Mouse (Mus musculus): ENCODE measurements at regions not wholly inside any gene's neighbourhood (a gene's known extent, or its start where the extent isn't known, plus 50 kb on each side); places are given as distances from the start of the nearest gene placed in this dataset.
"Not testable (repeated sequence)": the region's sequence is repeated elsewhere in the genome, so short reads cannot be mapped to it uniquely, and the experiment has no call there.

GRCm38 (mm10) chr17:4612741-4613140 lies 381.4 kb upstream of the Arid1b start:
- Histone ChIP-seq H3K4me1 (ENCODE audit: control insufficient read depth, insufficient read depth, low read length) (no peaks in the 10 kb centered on the region), H3K27me3 (ENCODE audit: control insufficient read depth, insufficient read depth, low read length) (no peaks in the 10 kb centered on the region), H3K9me3 (ENCODE audit: control insufficient read depth, low read length) (0 out of 2 replicates have a peak, but pooled peaks cover 1% of the 10 kb centered on the region), H3K27ac (ENCODE audit: low read depth, low read length) (no peak overlapping the region), H3K9ac (ENCODE audit: low read depth, low read length) (no peak overlapping the region), H3K4me3 (ENCODE audit: low read length) (no peak overlapping the region), H3K4me2 (replicated peaks; ENCODE audit: low read depth, low read length) (no peak overlapping the region), H3K36me3 (ENCODE audit: control insufficient read depth, insufficient read depth, low read length) (no peaks in the 10 kb centered on the region)
- ATAC-seq (ENCODE audit: low FRiP score, low TSS enrichment): no peak
- 87% methylated on average over 7 of the region's 7 CpGs for WGBS

- Histone ChIP-seq H3K4me2 (replicated peaks; ENCODE audit: low read depth, low read length) (no peak overlapping the region), H3K27me3 (ENCODE audit: control insufficient read depth, insufficient read depth, low read length) (no peaks in the 10 kb centered on the region), H3K4me1 (ENCODE audit: control insufficient read depth, insufficient read depth, low read length) (no peaks in the 10 kb centered on the region), H3K9ac (ENCODE audit: low read depth, low read length) (no peak overlapping the region), H3K4me3 (ENCODE audit: low read length) (no peak overlapping the region), H3K9me3 (ENCODE audit: control insufficient read depth, low read length) (no peaks in the 10 kb centered on the region), H3K27ac (ENCODE audit: low read depth, low read length) (no peak overlapping the region), H3K36me3 (ENCODE audit: control insufficient read depth, insufficient read depth, low read length) (no peaks in the 10 kb centered on the region)
- ATAC-seq (ENCODE audit: low FRiP score, low TSS enrichment): no peak
Observed at GRCm38 (mm10) chr17:4620361-4620760, 373.8 kb upstream of the Arid1b start.

GRCm38 (mm10) chr17:4626126-4626525 lies 368.0 kb upstream of the Arid1b start:
- 93% methylated on average over 1 of the region's 1 CpGs for WGBS
- H3K36me3 ChIP-seq (ENCODE audit: control insufficient read depth, insufficient read depth, low read length); H3K4me2 ChIP-seq (replicated peaks; ENCODE audit: low read depth, low read length); H3K4me1 ChIP-seq (ENCODE audit: control insufficient read depth, insufficient read depth, low read length); H3K9me3 ChIP-seq (ENCODE audit: control insufficient read depth, low read length); H3K4me3 ChIP-seq (ENCODE audit: low read length); H3K9ac ChIP-seq (ENCODE audit: low read depth, low read length); H3K27ac ChIP-seq (ENCODE audit: low read depth, low read length); H3K27me3 ChIP-seq (ENCODE audit: control insufficient read depth, insufficient read depth, low read length); ATAC-seq (ENCODE audit: low FRiP score, low TSS enrichment): not testable (repeated sequence)

GRCm38 (mm10) chr17:4627542-4627941 lies 366.6 kb upstream of the Arid1b start:
- no peak overlapping the region for H3K4me2 ChIP-seq (replicated peaks; ENCODE audit: low read depth, low read length)
- ATAC-seq (ENCODE audit: low FRiP score, low TSS enrichment): no peak
- H3K36me3 ChIP-seq (ENCODE audit: control insufficient read depth, insufficient read depth, low read length): no peaks in the 10 kb centered on the region
- 78% methylated on average over 7 of the region's 7 CpGs for WGBS
- H3K4me1 ChIP-seq (ENCODE audit: control insufficient read depth, insufficient read depth, low read length): no peaks in the 10 kb centered on the region
- no peak overlapping the region for H3K9ac ChIP-seq (ENCODE audit: low read depth, low read length)
- H3K4me3 ChIP-seq (ENCODE audit: low read length): no peak overlapping the region
- no peak overlapping the region for H3K27ac ChIP-seq (ENCODE audit: low read depth, low read length)
- no peaks in the 10 kb centered on the region for H3K9me3 ChIP-seq (ENCODE audit: control insufficient read depth, low read length)
- no peaks in the 10 kb centered on the region for H3K27me3 ChIP-seq (ENCODE audit: control insufficient read depth, insufficient read depth, low read length)

- Histone ChIP-seq H3K27ac (ENCODE audit: low read depth, low read length) (no peak overlapping the region; the same call in 1 of the 2 replicates), H3K27me3 (ENCODE audit: control insufficient read depth, insufficient read depth, low read length) (no peaks in the 10 kb centered on the region), H3K4me1 (ENCODE audit: control insufficient read depth, insufficient read depth, low read length) (no peaks in the 10 kb centered on the region), H3K9ac (ENCODE audit: low read depth, low read length) (no peak overlapping the region), H3K9me3 (ENCODE audit: control insufficient read depth, low read length) (no peaks in the 10 kb centered on the region), H3K4me3 (ENCODE audit: low read length) (no peak overlapping the region), H3K36me3 (ENCODE audit: control insufficient read depth, insufficient read depth, low read length) (no peaks in the 10 kb centered on the region), H3K4me2 (replicated peaks; ENCODE audit: low read depth, low read length) (no peak overlapping the region)
- WGBS: 40% methylated on average over 4 of the region's 4 CpGs
- no peak for ATAC-seq (ENCODE audit: low FRiP score, low TSS enrichment)
Observed at GRCm38 (mm10) chr17:4631122-4631521, 363.0 kb upstream of the Arid1b start.

GRCm38 (mm10) chr17:4632506-4632905 lies 361.6 kb upstream of the Arid1b start:
- WGBS: 84% methylated on average over 2 of the region's 2 CpGs
- Histone ChIP-seq H3K36me3 (ENCODE audit: control insufficient read depth, insufficient read depth, low read length) (no peaks in the 10 kb centered on the region), H3K27me3 (ENCODE audit: control insufficient read depth, insufficient read depth, low read length) (no peaks in the 10 kb centered on the region), H3K4me2 (replicated peaks; ENCODE audit: low read depth, low read length) (no peak overlapping the region), H3K9me3 (ENCODE audit: control insufficient read depth, low read length) (no peaks in the 10 kb centered on the region), H3K9ac (ENCODE audit: low read depth, low read length) (no peak overlapping the region), H3K4me1 (ENCODE audit: control insufficient read depth, insufficient read depth, low read length) (no peaks in the 10 kb centered on the region), H3K4me3 (ENCODE audit: low read length) (no peak overlapping the region), H3K27ac (ENCODE audit: low read depth, low read length) (no peak overlapping the region)
- ATAC-seq (ENCODE audit: low FRiP score, low TSS enrichment): no peak

GRCm38 (mm10) chr17:4633771-4634170 lies 360.4 kb upstream of the Arid1b start:
- no peak overlapping the region for H3K27ac ChIP-seq (ENCODE audit: low read depth, low read length)
- H3K4me1 ChIP-seq (ENCODE audit: control insufficient read depth, insufficient read depth, low read length): no peaks in the 10 kb centered on the region
- no peaks in the 10 kb centered on the region for H3K9me3 ChIP-seq (ENCODE audit: control insufficient read depth, low read length)
- no peak overlapping the region for H3K4me3 ChIP-seq (ENCODE audit: low read length)
- H3K36me3 ChIP-seq (ENCODE audit: control insufficient read depth, insufficient read depth, low read length): no peaks in the 10 kb centered on the region
- H3K27me3 ChIP-seq (ENCODE audit: control insufficient read depth, insufficient read depth, low read length): no peaks in the 10 kb centered on the region
- WGBS: 48% methylated on average over 3 of the region's 3 CpGs
- no peak overlapping the region for H3K9ac ChIP-seq (ENCODE audit: low read depth, low read length)
- H3K4me2 ChIP-seq (replicated peaks; ENCODE audit: low read depth, low read length): no peak overlapping the region
- ATAC-seq (ENCODE audit: low FRiP score, low TSS enrichment): no peak

- Histone ChIP-seq H3K27me3 (ENCODE audit: control insufficient read depth, insufficient read depth, low read length) (no peaks in the 10 kb centered on the region), H3K9ac (ENCODE audit: low read depth, low read length) (no peak overlapping the region), H3K4me2 (replicated peaks; ENCODE audit: low read depth, low read length) (no peak overlapping the region), H3K9me3 (ENCODE audit: control insufficient read depth, low read length) (no peaks in the 10 kb centered on the region), H3K27ac (ENCODE audit: low read depth, low read length) (no peak overlapping the region), H3K4me3 (ENCODE audit: low read length) (no peak overlapping the region), H3K36me3 (ENCODE audit: control insufficient read depth, insufficient read depth, low read length) (no peaks in the 10 kb centered on the region), H3K4me1 (ENCODE audit: control insufficient read depth, insufficient read depth, low read length) (no peaks in the 10 kb centered on the region)
- no peak for ATAC-seq (ENCODE audit: low FRiP score, low TSS enrichment)
- WGBS: 34% methylated on average over 5 of the region's 5 CpGs
Observed at GRCm38 (mm10) chr17:4636796-4637353, 357.3 kb upstream of the Arid1b start.

GRCm38 (mm10) chr17:4639531-4639930 lies 354.6 kb upstream of the Arid1b start:
- no peak for ATAC-seq (ENCODE audit: low FRiP score, low TSS enrichment)
- Histone ChIP-seq H3K27ac (ENCODE audit: low read depth, low read length) (no peak overlapping the region), H3K4me3 (ENCODE audit: low read length) (no peak overlapping the region), H3K4me2 (replicated peaks; ENCODE audit: low read depth, low read length) (no peak overlapping the region), H3K27me3 (ENCODE audit: control insufficient read depth, insufficient read depth, low read length) (no peaks in the 10 kb centered on the region), H3K9me3 (ENCODE audit: control insufficient read depth, low read length) (no peaks in the 10 kb centered on the region), H3K4me1 (ENCODE audit: control insufficient read depth, insufficient read depth, low read length) (no peaks in the 10 kb centered on the region), H3K36me3 (ENCODE audit: control insufficient read depth, insufficient read depth, low read length) (no peaks in the 10 kb centered on the region), H3K9ac (ENCODE audit: low read depth, low read length) (no peak overlapping the region)
- WGBS: 90% methylated on average over 4 of the region's 4 CpGs
